Mouse (Mus musculus) retina, embryonic 14.5 days (tissue): ENCODE results near the gene Ascc2.
A peak's percentile ranks its signal among the peaks of the same experiment; 100 is the strongest.
"Not testable (repeated sequence)": the region's sequence is repeated elsewhere in the genome, so short reads cannot be mapped to it uniquely, and the experiment has no call there.

Source experiments
- DNase-seq: peaks from one replicate; pipeline ENCODE4 v3.0.0-alpha.2; 2015; ENCODE audit warnings: low spot score

The Ascc2 gene

DNA sequence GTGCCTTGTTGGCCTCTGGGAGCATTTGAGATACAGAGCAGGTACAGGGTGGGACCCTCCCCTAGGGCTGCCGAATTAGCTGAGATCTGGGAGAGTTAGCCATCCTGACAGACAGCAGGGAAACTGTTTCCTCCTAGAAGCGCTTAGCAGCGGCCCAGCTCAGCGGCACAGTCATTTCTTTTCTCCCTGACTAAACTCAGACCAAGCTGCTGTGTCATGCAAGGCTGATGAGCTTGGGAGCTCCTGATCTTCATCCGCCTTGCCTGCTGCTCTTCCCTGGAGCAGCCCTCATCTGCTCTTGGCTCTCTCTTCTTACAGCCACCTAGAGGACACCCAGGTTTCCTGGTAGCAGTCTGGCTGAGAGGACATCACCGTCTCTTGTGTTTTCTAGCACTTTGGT is 46.6 kb downstream of the Ascc2 start:
- DNase-seq = no peak

DNA sequence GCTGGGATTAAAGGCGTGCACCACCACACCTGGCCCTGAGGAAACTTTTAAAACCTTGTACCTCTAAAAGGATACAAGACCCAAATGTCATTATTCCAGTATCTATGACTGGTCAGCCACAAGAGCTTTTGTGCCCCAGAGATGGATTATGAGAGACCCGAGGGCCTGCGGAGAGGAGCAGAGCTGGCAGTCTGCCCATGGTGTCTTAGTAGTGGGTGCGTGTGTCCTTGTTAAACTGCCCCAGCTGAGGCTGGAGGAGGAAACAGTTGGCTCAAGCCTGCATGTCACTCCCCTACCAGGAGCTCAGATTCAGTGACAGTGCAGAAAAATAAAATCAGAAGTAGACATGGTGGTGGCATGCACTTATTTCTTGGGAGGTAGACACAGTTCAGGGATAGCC is 47.5 kb downstream of the Ascc2 start:
- no peak for DNase-seq

DNA sequence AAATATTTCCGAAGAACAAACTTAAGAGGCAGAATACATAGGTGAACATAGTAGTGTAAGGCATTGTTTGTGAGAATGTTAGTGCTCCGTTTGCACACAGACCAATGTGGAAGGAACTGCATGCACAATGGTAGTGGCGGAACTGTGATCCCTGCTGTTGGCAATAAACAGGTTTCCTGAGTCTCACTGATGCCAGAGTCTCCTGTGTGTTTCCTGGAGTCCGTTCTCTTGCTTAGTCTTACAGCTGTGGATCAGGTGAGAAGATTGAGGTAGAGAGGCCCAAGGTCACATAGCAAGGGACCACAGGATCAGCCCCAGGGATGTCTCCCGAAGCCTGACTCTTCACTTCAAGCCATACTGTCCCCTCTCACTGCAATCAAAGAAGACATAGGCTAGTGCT is 48.0 kb downstream of the Ascc2 start:
- DNase-seq = no peak

- DNase-seq = no peak
Measured at GRCm38 (mm10) chr11:4687027-4687426, 49.5 kb downstream of the Ascc2 start.

GRCm38 (mm10) chr11:4687874-4688273 is 50.3 kb downstream of the Ascc2 start:
- DNase-seq = no peak

DNA sequence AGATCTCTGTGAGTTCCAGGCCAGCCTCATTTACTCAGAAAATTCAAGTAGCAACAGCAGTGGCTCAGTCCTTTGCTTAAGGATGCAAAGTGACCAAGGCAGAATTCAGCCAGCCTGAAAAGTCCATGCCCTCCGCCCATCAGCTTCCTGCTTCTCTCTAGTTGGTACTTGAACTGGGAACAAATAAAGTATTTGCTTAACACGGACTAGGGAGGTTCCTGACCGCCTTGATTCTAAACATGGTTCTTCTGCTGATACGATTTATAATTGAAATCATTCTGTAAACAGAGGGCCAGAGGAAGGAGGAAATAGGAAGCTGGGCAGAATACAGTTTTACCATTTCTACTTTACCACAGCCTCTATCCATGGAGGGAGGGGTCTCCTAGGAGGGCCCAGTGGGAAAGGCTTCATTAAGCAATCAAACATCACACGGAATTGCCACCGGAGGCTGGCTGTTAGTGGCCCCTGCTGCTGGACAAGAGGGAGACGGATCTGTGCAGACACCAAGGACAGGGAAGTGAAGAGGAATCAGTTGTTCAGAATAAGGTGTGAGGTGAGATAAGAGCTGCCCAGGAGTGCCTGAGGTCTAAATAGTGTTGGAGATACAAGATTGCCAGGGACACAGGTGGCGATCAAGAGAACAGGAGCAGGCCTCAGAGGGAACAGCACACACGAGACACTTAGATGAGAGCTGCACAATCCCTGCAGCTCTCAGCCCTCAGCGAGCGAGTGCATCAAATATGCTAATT is 51.3 kb downstream of the Ascc2 start:
- no peak for DNase-seq

DNA sequence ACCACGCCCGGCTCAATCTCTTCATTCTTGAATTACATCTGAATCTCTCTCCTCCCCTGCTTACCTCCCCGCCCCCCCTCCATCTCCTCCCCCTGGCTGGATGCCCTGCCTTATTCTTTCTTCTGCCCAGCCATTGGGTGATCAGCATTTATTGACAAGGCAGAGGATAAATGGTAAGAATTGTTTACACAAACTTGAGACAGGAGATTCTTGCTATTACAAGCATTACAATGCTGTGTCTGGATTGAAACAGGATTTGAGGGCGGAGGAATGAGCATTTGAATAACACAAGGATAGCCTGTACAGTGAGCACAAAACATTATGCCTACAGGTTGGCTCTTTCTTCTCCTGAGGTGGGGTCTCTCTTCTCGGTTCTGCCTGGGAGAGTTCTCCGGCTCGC is 52.8 kb downstream of the Ascc2 start:
- no peak for DNase-seq

- DNase-seq = no peak
Measured at GRCm38 (mm10) chr11:4691213-4691612, 53.7 kb downstream of the Ascc2 start.

GRCm38 (mm10) chr11:4692162-4692561 is 54.6 kb downstream of the Ascc2 start:
- no peak for DNase-seq

- DNase-seq = no peak
Measured at GRCm38 (mm10) chr11:4697043-4697983, 59.8 kb downstream of the Ascc2 start.

- no peak for DNase-seq
Measured at GRCm38 (mm10) chr11:4700726-4701125, 63.2 kb downstream of the Ascc2 start.

- no peak for DNase-seq
Measured at GRCm38 (mm10) chr11:4703688-4704071, 66.1 kb downstream of the Ascc2 start.

- DNase-seq = peak; percentile 97
Measured at GRCm38 (mm10) chr11:4704072-4704964, 66.8 kb downstream of the Ascc2 start, which contains the start of the genes Uqcr10 and Zmat5. Gene Uqcr10, minus strand, starts transcription at chr11:4704342. Gene Zmat5, plus strand, starts transcription at chr11:4704678.

GRCm38 (mm10) chr11:4705178-4705577 is 67.6 kb downstream of the Ascc2 start:
- no peak for DNase-seq

DNA sequence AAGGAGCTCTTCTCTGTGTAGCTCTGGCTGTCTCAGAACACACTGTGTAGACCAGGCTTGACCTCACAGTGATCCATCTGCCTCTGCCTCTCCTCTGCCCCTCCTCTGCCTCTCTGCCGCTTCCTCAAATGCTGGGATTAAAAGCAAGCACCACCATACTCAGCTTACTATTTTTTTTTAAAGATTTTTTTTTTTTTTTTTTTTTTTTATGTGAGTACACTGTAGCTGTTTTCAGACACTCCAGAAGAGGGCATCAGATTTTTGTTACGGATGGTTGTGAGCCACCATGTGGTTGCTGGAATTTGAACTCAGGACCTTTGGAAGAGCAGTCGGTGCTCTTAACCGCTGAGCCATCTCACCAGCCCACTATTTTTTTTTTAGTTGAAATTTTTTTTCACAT is 72.6 kb downstream of the Ascc2 start:
- not testable (repeated sequence) for DNase-seq

DNA sequence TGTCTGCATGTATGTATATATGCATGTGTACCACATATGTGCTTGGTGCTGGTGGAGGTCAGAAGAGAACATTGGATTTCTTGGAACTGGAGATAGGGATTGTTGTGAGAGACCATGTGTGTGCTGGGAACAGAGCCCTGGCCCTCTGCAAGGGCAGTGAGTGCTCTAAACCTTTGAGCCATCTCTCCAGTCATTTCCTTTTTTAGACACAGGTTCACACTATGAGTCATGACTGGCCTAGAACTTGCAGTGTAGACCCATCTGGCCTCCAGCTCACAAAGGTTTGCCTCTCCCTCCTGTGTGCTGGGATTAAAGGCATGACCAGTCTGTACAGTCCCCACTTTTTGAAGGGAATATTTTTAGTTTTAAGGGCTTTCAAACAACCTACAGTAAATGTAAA is 75.3 kb downstream of the Ascc2 start:
- DNase-seq = no peak

DNA sequence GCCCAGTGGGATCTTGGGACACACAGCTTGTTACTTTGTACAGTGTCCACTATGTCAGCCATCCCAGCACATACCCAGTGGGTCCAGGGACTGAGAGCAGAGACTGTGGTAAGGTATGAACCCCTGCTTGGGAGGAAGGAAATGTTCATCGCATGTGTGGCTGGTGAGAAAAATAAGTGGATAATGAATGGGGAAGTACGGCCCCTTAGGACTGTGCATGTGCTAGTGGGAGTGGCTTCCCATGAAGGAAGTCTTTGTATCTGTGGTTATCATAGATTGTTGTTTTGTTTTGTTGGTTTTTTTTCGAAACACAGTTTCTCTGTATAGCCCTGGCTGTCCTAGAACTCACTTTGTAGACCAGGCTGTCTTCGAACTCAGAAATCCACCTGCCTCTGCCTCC is 77.2 kb downstream of the Ascc2 start:
- DNase-seq = no peak

DNA sequence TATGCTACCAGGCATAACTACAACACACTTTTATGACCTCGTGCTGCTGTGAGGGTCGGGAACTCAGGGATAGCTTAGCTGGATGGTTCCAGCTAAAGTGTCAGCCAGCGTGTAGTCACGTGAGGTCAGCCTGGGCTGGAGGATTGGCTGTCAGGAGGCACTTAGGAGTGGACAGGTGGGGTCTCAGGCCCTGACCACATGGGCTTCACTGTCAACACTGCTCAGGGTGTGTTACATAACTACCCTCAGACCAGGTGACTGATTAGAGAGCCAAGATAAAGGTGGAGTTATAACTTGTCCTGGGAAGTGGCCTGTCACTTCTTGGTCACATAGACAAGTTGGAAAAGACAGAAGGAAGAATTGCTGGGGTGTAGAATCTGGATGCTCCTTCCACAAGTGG is 78.0 kb downstream of the Ascc2 start:
- no peak for DNase-seq

DNA sequence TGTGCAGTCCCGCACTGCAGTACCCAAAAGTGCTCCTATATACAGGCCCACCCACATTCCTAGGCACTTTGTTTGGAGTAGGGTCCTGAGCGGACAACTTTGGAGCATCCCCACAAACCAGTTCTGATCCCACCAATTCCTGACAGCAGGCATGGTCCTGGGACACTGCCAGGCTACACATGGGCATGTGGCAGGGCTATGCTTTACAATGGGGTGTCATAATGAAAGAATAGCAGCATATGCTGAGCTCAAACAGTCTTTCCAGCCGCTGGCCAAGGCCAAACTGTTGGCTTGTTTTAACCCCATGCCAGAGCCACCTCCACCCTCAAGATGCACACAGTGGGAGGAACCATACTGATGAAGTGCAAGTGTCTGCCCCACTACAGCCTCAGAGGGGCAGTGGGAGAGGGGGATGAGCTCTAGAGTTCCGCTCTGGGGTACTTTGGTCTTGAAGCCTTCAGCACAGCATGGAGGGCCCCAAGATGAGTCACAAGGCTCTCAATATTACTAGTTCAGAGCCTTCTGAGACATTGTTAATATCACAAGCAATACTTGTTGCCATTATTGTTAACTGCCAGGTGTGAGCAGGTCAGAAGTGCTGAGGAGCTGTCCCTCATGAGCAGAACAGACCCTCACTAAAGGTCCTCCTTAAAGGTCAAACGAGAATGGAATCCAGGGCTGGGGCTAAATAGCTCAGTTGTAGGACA is 79.1 kb downstream of the Ascc2 start:
- no peak for DNase-seq

GRCm38 (mm10) chr11:4718548-4718947 is 81.0 kb downstream of the Ascc2 start:
- no peak for DNase-seq

GRCm38 (mm10) chr11:4719961-4720360 is 82.4 kb downstream of the Ascc2 start:
- DNase-seq = no peak
